Mouse (Mus musculus) splenic B cell, adult 2 months (primary cell): Measurements from ENCODE around the gene Gm13119.
"Not testable (repeated sequence)": the region's sequence is repeated elsewhere in the genome, so short reads cannot be mapped to it uniquely, and the experiment has no call there.

Experiments
- DNase-seq: peaks from one replicate; pipeline ENCODE4 v3.0.0-alpha.2; 2011; ENCODE audit warnings: low read depth, low spot score
- H3K27me3 ChIP-seq: 2 replicates; pipeline ENCODE4 v1.6.1; 2012; ENCODE audit warnings: mild to moderate bottlenecking, low read length, moderate library complexity, mixed read lengths; ENCODE audit not compliant: control insufficient read depth, poor library complexity, insufficient read depth, severe bottlenecking
- H3K36me3 ChIP-seq: 2 replicates; pipeline ENCODE4 v1.6.1; 2012; ENCODE audit warnings: mild to moderate bottlenecking, low read length, moderate library complexity, mixed read lengths; ENCODE audit not compliant: control insufficient read depth, poor library complexity, insufficient read depth, severe bottlenecking

Gm13119 gene

DNA sequence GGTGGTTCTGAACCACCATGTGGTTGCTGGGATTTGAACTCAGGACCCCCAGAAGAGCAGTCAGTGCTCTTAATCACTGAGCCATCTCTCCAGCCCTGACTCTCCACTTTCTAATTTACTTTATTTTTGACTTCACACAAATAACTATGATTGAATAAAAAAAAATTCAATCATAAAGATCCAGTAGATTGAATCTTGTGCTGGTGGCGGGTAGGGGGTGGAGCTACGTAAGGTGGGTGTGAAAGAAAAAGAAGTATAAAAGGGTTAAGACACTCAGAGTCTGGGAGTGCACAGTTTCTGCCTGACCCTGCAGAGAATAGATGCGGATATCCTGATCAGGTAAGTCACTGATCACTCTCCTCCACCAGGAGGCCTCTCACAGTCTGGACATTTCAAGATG lies at the start of gene Gm13119:
TSS of gene Gm13119 (plus strand) at position 301 of the 400 bp plus-strand sequence.
- DNase-seq, H3K36me3 ChIP-seq, H3K27me3 ChIP-seq: not testable (repeated sequence)

DNA sequence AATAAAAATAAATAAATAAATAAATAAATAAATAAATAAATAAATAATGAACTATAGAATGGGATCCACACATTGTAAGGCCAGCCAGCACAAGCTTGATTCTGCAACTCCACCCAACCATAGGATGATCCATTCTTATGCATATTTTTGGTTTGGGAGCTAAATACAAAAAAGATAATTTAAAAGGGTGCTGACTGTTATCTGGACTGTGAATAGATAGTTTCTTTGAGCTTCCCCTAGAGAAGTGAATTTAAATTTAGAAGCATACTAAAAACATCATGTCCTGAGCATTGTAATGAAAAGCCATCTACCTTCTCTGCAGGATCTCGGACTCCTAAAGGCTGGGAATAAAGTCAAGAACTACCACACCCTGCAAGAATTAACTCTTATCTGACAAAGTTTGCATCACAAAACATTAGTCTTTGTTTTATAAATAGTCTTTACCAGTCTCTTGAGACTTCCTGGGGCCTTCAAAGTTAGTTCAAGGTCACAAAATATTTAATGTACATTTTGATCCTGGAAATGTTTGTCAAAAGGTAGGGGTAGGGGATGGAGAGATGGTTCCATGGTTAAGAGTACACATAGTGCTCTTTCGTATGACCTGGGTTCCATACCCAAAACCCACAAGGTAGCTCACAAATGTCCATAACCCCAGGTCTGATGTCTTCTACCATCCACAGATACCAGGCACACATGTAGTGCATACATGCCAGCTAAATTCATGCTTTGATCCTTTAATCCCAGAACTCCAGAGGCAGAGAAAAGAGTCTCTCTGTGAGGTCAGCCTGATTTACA lies 44.9 kb upstream of the Gm13119 start:
- not testable (repeated sequence) for DNase-seq

DNA sequence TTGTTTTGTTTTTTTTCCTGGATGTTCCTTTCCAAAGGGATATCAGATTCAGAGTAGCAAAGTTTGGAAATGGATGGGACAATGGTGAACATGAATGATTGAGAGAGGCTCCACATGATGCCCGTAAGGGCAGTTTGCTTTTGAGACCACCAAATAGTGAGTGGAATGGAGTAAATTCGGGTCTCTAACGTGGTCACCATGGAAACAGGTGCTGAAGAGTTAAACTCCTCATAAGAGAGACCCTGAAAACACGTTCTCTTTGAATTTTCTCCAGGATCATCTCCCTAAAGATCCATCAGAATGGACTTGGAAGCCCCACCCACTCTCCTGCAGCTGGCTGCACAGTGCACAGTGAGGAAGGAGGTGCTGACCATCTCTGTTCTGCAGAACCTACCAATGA lies 27.8 kb upstream of the Gm13119 start, which contains the start of gene Gm13128:
TSS of gene Gm13128 (plus strand) at position 301 of the 400 bp plus-strand sequence.
- not testable (repeated sequence) for H3K27me3 ChIP-seq, DNase-seq, H3K36me3 ChIP-seq

More for the DNA sequence above, 44.9 kb upstream of the Gm13119 start:
- not testable (repeated sequence) for H3K27me3 ChIP-seq, H3K36me3 ChIP-seq

DNA sequence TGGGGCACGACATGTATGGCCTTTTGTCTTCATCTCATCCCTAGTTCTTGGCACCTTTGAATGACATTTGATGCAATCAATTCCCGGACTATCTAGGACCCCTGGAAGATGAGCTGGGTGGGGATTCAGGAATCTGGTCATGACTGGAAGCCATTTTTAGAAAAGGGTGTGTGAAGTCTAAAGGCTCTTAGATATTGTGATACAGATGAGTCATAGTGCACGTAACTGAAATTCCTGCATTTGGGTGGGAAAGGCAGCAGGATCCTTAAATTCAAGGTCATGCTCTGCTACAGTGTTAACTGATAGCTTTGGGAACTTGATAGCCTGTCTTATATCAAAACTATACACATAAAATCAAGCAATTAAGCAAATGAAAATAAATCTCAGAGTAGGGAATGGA lies 21.9 kb upstream of the Gm13119 start:
- not testable (repeated sequence) for DNase-seq, H3K27me3 ChIP-seq, H3K36me3 ChIP-seq

DNA sequence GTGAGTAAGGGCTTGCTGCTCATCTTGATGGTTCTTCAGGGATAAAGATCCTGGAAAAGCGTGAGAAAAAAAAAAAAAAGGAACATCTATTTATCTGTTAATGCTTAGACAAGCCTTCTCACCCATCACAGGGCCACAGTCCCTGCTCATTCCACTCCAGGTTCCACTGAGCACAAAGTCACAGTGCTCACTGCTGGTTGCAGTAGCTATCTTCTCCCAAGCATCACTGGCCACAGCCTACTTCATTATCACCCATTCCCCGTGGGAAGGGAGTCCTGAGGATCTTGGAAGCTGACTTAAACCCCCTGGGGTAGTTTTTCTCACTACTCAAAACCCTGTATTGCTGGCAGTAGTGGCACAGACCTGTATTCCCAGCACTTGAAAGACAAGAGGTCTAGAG lies 20.2 kb downstream of the Gm13119 start, which contains the start of gene Pramef20:
TSS of gene Pramef20 (minus strand) at position 23 of the 400 bp plus-strand sequence.
- no peaks in the 10 kb centered on the region for H3K27me3 ChIP-seq
- DNase-seq = no peak
- no peaks in the 10 kb centered on the region for H3K36me3 ChIP-seq

DNA sequence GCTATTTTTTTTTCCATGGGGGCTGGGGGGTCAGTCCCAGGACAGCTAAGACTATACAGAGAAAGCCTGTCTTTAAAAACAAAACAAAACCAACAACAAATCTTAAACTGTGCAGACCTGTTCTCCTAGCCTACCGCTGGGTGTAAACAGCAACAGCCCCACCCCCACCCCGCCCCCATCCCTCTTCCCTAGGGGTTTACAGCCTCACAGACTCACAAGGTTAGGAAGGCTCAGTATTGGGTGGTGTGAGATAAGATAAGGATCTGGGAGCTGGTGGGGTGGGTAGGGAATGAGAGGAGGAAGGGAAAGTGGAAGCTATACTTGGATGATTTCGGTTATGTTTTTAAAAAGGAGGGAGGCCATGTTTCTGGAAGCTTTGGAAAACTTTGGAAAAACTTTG lies 38.6 kb downstream of the Gm13119 start:
- Histone ChIP-seq H3K36me3 (no peaks in the 10 kb centered on the region), H3K27me3 (no peaks in the 10 kb centered on the region)
- no peak for DNase-seq

DNA sequence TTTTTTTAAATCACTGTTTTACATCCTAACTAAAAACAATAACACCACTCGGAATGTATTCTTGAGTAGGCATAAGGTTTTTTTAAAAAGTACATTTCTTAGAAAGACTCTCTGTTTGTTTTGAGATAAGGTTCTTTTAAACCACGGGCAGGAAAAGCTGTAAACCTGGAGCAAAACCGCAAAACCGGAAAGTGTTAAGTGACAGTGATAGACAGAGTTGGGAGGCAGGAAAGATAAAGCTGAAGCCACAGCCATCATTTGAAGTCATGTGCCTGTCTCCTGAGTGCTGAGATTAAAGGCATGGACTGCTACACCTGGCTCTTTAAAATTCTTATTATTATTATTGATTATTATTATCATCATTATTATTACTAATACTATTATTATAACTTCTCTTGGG lies 45.0 kb downstream of the Gm13119 start:
- Histone ChIP-seq H3K27me3 (no peaks in the 10 kb centered on the region), H3K36me3 (no peaks in the 10 kb centered on the region)
- no peak for DNase-seq

DNA sequence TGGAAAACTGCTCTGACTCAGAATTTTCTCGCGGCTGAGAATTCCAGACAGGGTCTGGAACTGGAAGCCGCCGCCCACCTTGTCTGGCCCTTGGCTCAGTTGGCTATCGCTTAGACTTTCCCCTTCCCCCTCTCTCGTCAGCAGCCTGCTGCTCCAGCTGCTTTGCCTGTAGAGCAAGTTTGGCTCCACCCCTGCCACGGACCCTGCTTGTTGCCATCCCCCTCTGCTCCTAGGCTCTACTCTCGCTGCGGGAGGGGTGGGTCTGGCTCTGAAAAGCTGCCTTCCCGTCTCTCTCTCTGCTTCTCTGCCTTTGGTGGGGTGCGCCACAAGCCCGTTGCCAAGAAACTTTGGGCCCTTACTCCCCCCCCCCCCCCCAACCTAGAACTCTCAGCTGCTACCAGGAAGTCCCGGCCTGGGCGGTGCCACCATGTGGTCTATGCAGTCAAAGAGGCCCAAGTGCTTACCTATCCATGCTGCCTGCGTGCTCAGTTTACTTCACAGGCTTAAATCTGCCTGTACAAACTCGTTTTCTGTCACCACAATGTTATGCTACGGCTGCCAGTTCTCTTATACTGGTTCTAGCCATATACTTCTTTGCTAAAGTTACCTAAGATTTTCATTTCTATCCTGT lies 46.8 kb downstream of the Gm13119 start:
- no peaks in the 10 kb centered on the region for H3K36me3 ChIP-seq
- DNase-seq = no peak
- H3K27me3 ChIP-seq = no peaks in the 10 kb centered on the region

DNA sequence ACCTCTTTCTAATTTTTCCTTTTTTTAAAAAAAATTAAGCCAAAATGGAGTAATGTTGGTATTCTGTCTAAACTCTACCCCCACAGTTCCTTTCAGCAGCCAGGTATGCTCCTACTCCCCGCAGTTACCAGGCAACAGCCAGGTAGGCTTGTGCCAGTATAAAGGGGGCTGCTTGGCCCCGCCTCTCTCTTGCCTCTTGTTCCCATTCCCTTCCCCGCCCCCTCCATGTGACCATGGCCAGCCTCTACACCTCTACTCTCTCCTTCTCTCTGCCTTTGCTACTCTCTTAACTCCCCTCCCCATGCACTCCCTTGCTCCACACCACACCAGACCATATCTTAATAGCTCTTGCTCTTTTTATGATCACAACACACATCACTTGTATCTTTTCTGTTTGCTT lies 48.5 kb downstream of the Gm13119 start:
- no peaks in the 10 kb centered on the region for H3K27me3 ChIP-seq
- DNase-seq = no peak
- no peaks in the 10 kb centered on the region for H3K36me3 ChIP-seq

DNA sequence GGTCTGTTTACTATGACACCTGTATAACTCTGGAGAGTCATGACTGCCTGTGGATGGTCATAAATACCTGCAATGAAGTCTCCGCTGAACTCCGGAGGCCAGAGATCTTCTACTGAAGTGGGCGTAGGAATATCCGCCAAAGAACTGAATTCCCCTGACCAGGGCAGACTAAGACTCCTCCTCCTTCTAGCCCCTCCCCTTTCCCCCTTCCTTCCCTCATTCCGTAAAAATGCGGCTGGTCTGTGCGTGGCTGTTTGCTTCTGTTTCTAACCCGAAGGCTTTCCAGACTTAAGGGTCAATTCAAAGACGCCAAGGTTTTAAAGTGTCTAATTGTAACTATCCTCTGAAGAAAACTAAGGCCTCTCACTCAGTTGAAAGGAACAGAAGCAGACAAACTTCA lies 50.5 kb downstream of the Gm13119 start, which contains the start of gene Pramef12:
TSS of gene Pramef12 (minus strand) at position 175 of the 400 bp plus-strand sequence.
- DNase-seq = no peak
- Histone ChIP-seq H3K36me3 (no peaks in the 10 kb centered on the region), H3K27me3 (no peaks in the 10 kb centered on the region)
